Mouse (Mus musculus) CH12F3 (cell line): ENCODE data around the gene Nrxn1.

ENCODE experiments used
- in situ Hi-C: fragments of 300-500 bp; cut with MboI; formaldehyde crosslinking; loops from 2 replicates; pipeline ENCODE4 v1.14.3; 2020; ENCODE audit warnings: low sequenced_read_pairs

Nrxn1 gene

GRCm38 (mm10) chr17:90452770-90453169 lies 640.1 kb downstream of the Nrxn1 start:
- in situ Hi-C loops = no loop called here

GRCm38 (mm10) chr17:90451384-90451783 lies 641.5 kb downstream of the Nrxn1 start:
- in situ Hi-C loops = no loop called here

GRCm38 (mm10) chr17:90443067-90443466 lies 649.8 kb downstream of the Nrxn1 start:
- in situ Hi-C loops = no loop called here

- in situ Hi-C loops = no loop called here
Measured at GRCm38 (mm10) chr17:90435836-90436235, 657.0 kb downstream of the Nrxn1 start.

- in situ Hi-C loops = no loop called here
Measured at GRCm38 (mm10) chr17:90435371-90435770, 657.5 kb downstream of the Nrxn1 start.

GRCm38 (mm10) chr17:90430211-90430610 lies 662.7 kb downstream of the Nrxn1 start:
- in situ Hi-C loops = no loop called here

GRCm38 (mm10) chr17:90425974-90426373 lies 666.9 kb downstream of the Nrxn1 start:
- in situ Hi-C loops = no loop called here

- in situ Hi-C loops = no loop called here
Measured at GRCm38 (mm10) chr17:90422591-90422990, 670.3 kb downstream of the Nrxn1 start.

- in situ Hi-C loops = no loop called here
Measured at GRCm38 (mm10) chr17:90420757-90421156, 672.1 kb downstream of the Nrxn1 start.

- in situ Hi-C loops = no loop called here
Measured at GRCm38 (mm10) chr17:90419615-90420014, 673.3 kb downstream of the Nrxn1 start.

- in situ Hi-C loops = no loop called here
Measured at GRCm38 (mm10) chr17:90396357-90396756, 696.5 kb downstream of the Nrxn1 start.

- in situ Hi-C loops = no loop called here
Measured at GRCm38 (mm10) chr17:90394606-90395005, 698.3 kb downstream of the Nrxn1 start.

GRCm38 (mm10) chr17:90392751-90393150 lies 700.1 kb downstream of the Nrxn1 start:
- in situ Hi-C loops = no loop called here

GRCm38 (mm10) chr17:90390316-90391212 lies 702.3 kb downstream of the Nrxn1 start:
- in situ Hi-C loops = no loop called here

- in situ Hi-C loops = no loop called here
Measured at GRCm38 (mm10) chr17:90384856-90385255, 708.0 kb downstream of the Nrxn1 start.

- in situ Hi-C loops = no loop called here
Measured at GRCm38 (mm10) chr17:90382496-90383443, 710.1 kb downstream of the Nrxn1 start.

- in situ Hi-C loops = no loop called here
Measured at GRCm38 (mm10) chr17:90376533-90376932, 716.3 kb downstream of the Nrxn1 start.

- in situ Hi-C loops = no loop called here
Measured at GRCm38 (mm10) chr17:90362169-90362568, 730.7 kb downstream of the Nrxn1 start.

- in situ Hi-C loops = no loop called here
Measured at GRCm38 (mm10) chr17:90349385-90350095, 743.3 kb downstream of the Nrxn1 start.

GRCm38 (mm10) chr17:90346735-90347475 lies 746.0 kb downstream of the Nrxn1 start:
- in situ Hi-C loops = no loop called here
